Mouse (Mus musculus) intestine, embryonic 16.5 days (tissue): Measurements from ENCODE around the gene Gm14862. TPM values are rescaled to one million over a fixed set of nuclear protein-coding genes. Genes with fewer than 3 reads are reported as not detected.

ENCODE experiments used
- ATAC-seq: fragments of 200-750 bp; cut with Nextera tagmentation; 2 replicates; pipeline ENCODE4 v1.8.0; 2017; ENCODE audit warnings: moderate TSS enrichment, moderate library complexity
- H3K27ac ChIP-seq: fragments of 300-500 bp; sonication (generic); 2 replicates; pipeline ENCODE4 v1.5.1; 2014; ENCODE audit warnings: mild to moderate bottlenecking, low read length
- H3K27me3 ChIP-seq: fragments of 300-500 bp; sonication (generic); replicated peaks from 2 replicates; pipeline ENCODE4 v1.6.1; 2014; ENCODE audit warnings: low read length, control low read depth, mixed read lengths; ENCODE audit not compliant: control insufficient read depth, insufficient read depth
- H3K36me3 ChIP-seq: fragments of 300-500 bp; sonication (generic); 2 replicates; pipeline ENCODE4 v1.6.1; 2014; ENCODE audit warnings: low read length, control low read depth; ENCODE audit not compliant: control insufficient read depth, insufficient read depth
- H3K4me1 ChIP-seq: fragments of 300-500 bp; sonication (generic); 2 replicates; pipeline ENCODE4 v1.6.1; 2014; ENCODE audit warnings: low read length, control low read depth, mixed read lengths; ENCODE audit not compliant: control insufficient read depth, insufficient read depth
- H3K4me2 ChIP-seq: fragments of 300-500 bp; sonication (generic); 2 replicates; pipeline ENCODE4 v1.6.1; 2014; ENCODE audit warnings: low read depth, low read length, control low read depth
- H3K4me3 ChIP-seq: fragments of 300-500 bp; sonication (generic); 2 replicates; pipeline ENCODE4 v1.5.1; 2014; ENCODE audit warnings: mild to moderate bottlenecking, low read length
- H3K9ac ChIP-seq: fragments of 300-500 bp; sonication (generic); 2 replicates; pipeline ENCODE4 v1.6.1; 2014; ENCODE audit warnings: low read depth, low read length
- H3K9me3 ChIP-seq: fragments of 300-500 bp; sonication (generic); 2 replicates; pipeline ENCODE4 v1.6.1; 2016; ENCODE audit warnings: low read length, control low read depth; ENCODE audit not compliant: control insufficient read depth
- WGBS: fragments of 180-500 bp; shearing (Covaris S2); extraction: QIAGEN DNeasy Blood & Tissue Kit; methylation state at CpG from one replicate; pipeline ENCODE4 v1.1.7; 2014; 5-methylcytosine and 5-hydroxymethylcytosine counted together
- polyA plus RNA-seq: library from polyadenylated mRNA; unstranded; fragments of >200 nt; fragmentation: Nextera tagmentation; extraction: Ambion mirVana; gene quantifications from 2 replicates; pipeline ENCODE4 v1.2.1, GENCODE M21; 2015

Gene Gm14862
- polyA plus RNA-seq, 1 experiment from 2014 or later = not detected

GRCm38 (mm10) chrX:9271947-9272459, 15.3 kb upstream of the Gm14862 start:
- H3K36me3 ChIP-seq = no peaks in the 10 kb centered on the region
- H3K9me3 ChIP-seq = no peaks in the 10 kb centered on the region
- no peaks in the 10 kb centered on the region for H3K27me3 ChIP-seq
- peak; percentile 81 for ATAC-seq
- H3K4me1 ChIP-seq = no peaks in the 10 kb centered on the region
- H3K27ac ChIP-seq = peak overlapping the region; percentile 74
- H3K9ac ChIP-seq = peak overlapping the region; percentile 65
- H3K4me3 ChIP-seq = peak overlapping the region; percentile 61
- 19% methylated on average over 8 of the region's 8 CpGs for WGBS
- H3K4me2 ChIP-seq = peak overlapping the region; percentile 40

GRCm38 (mm10) chrX:9271112-9271511, 14.4 kb upstream of the Gm14862 start:
- WGBS = 62% methylated on average over 3 of the region's 3 CpGs
- Histone ChIP-seq H3K4me2 (no peak overlapping the region), H3K27me3 (no peaks in the 10 kb centered on the region), H3K36me3 (no peaks in the 10 kb centered on the region), H3K27ac (no peak overlapping the region; the same call in 1 of the 2 replicates), H3K9ac (no peak overlapping the region), H3K4me1 (no peaks in the 10 kb centered on the region), H3K9me3 (no peaks in the 10 kb centered on the region), H3K4me3 (no peak overlapping the region)
- ATAC-seq = no peak

- 83% methylated on average over 1 of the region's 1 CpGs for WGBS
- H3K4me1 ChIP-seq = no peaks in the 10 kb centered on the region
- no peak overlapping the region for H3K4me2 ChIP-seq
- no peak for ATAC-seq
- H3K4me3 ChIP-seq = no peak overlapping the region
- H3K9me3 ChIP-seq = no peaks in the 10 kb centered on the region
- H3K27ac ChIP-seq = no peak overlapping the region
- H3K36me3 ChIP-seq = no peaks in the 10 kb centered on the region
- H3K27me3 ChIP-seq = no peaks in the 10 kb centered on the region
- H3K9ac ChIP-seq = no peak overlapping the region
Observed at GRCm38 (mm10) chrX:9259267-9259666, 2.6 kb upstream of the Gm14862 start.

- no peak overlapping the region for H3K4me2 ChIP-seq
- H3K4me3 ChIP-seq = no peak overlapping the region
- H3K36me3 ChIP-seq = no peaks in the 10 kb centered on the region
- no peak overlapping the region for H3K27ac ChIP-seq
- H3K9me3 ChIP-seq = no peaks in the 10 kb centered on the region
- H3K27me3 ChIP-seq = no peaks in the 10 kb centered on the region
- H3K9ac ChIP-seq = no peak overlapping the region
- no peaks in the 10 kb centered on the region for H3K4me1 ChIP-seq
- ATAC-seq = no peak
- WGBS = 82% methylated on average over 7 of the region's 7 CpGs
Observed at GRCm38 (mm10) chrX:9257831-9258230, 1.1 kb upstream of the Gm14862 start.

- Histone ChIP-seq H3K27ac (no peak overlapping the region), H3K36me3 (no peaks in the 10 kb centered on the region), H3K27me3 (no peaks in the 10 kb centered on the region), H3K9me3 (no peaks in the 10 kb centered on the region), H3K4me1 (no peaks in the 10 kb centered on the region), H3K9ac (no peak overlapping the region), H3K4me3 (no peak overlapping the region), H3K4me2 (no peak overlapping the region)
- no peak for ATAC-seq
- 83% methylated on average over 3 of the region's 3 CpGs for WGBS
Observed at GRCm38 (mm10) chrX:9254901-9255300, 1.8 kb downstream of the Gm14862 start.

GRCm38 (mm10) chrX:9253990-9254389, 2.7 kb downstream of the Gm14862 start:
- Histone ChIP-seq H3K4me3 (no peak overlapping the region), H3K9me3 (no peaks in the 10 kb centered on the region), H3K4me1 (no peaks in the 10 kb centered on the region), H3K27me3 (no peaks in the 10 kb centered on the region), H3K36me3 (no peaks in the 10 kb centered on the region), H3K9ac (no peak overlapping the region), H3K27ac (no peak overlapping the region), H3K4me2 (no peak overlapping the region)
- 78% methylated on average over 10 of the region's 10 CpGs for WGBS
- ATAC-seq = no peak

GRCm38 (mm10) chrX:9248911-9249310, 7.8 kb downstream of the Gm14862 start:
- WGBS = 42% methylated on average over 5 of the region's 5 CpGs

GRCm38 (mm10) chrX:9244603-9245336, 11.9 kb downstream of the Gm14862 start:
- Histone ChIP-seq H3K4me2 (no peak overlapping the region), H3K27ac (no peak overlapping the region), H3K27me3 (no peaks in the 10 kb centered on the region), H3K9ac (no peak overlapping the region), H3K9me3 (no peaks in the 10 kb centered on the region), H3K4me3 (no peak overlapping the region), H3K4me1 (no peaks in the 10 kb centered on the region), H3K36me3 (no peaks in the 10 kb centered on the region)
- 58% methylated on average over 12 of the region's 12 CpGs for WGBS
- ATAC-seq = peak; percentile 82

More at GRCm38 (mm10) chrX:9248911-9249310, 7.8 kb downstream of the Gm14862 start:
- no peak overlapping the region for H3K4me2 ChIP-seq
- H3K9ac ChIP-seq = no peak overlapping the region
- no peaks in the 10 kb centered on the region for H3K36me3 ChIP-seq
- no peak overlapping the region for H3K4me3 ChIP-seq
- ATAC-seq = peak; percentile 86
- H3K9me3 ChIP-seq = no peaks in the 10 kb centered on the region
- no peak overlapping the region for H3K27ac ChIP-seq
- H3K4me1 ChIP-seq = no peaks in the 10 kb centered on the region
- H3K27me3 ChIP-seq = no peaks in the 10 kb centered on the region

GRCm38 (mm10) chrX:9243381-9243864, 13.3 kb downstream of the Gm14862 start:
- Histone ChIP-seq H3K4me1 (no peaks in the 10 kb centered on the region), H3K4me2 (no peak overlapping the region), H3K36me3 (no peaks in the 10 kb centered on the region), H3K9me3 (peaks cover 2% of the 10 kb centered on the region; the same call in 1 of the 2 replicates), H3K27ac (no peak overlapping the region), H3K9ac (no peak overlapping the region), H3K27me3 (no peaks in the 10 kb centered on the region), H3K4me3 (no peak overlapping the region)
- WGBS = 48% methylated on average over 8 of the region's 8 CpGs
- ATAC-seq = no peak
